In the genomic region with DNA sequence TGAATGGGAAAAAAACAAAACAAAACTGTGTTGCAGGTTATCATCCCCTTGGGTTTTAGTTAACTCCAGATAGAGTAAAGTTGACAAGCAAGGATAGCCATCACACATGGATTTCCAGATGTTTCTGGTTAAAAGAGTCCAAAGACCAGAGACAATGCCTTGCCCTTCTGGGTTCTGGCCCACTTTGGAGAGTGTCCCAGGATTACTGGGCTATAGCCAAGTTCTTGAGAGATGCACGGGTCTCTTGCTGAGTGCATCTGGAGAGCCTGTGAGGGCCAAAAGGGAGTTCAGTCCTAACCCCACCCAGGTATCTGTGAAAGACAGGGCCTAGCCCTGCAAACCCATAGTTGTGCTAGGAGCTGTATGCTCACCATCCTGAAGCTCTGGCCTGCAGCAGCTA, we compare ENCODE assay signal across 20 mouse cellular contexts.
DNase-seq lines count a peak whose midpoint lies in the region; ATAC-seq and TF ChIP-seq lines count a peak whose summit lies in the region.
"Had no signal": no experiment of that assay in that cellular context is flagged by ENCODE, and none has a peak within 500 bp of the region (broad histone marks: within the 10 kb centered on the region; RNA-seq: fewer than 3 reads in every experiment).

No protein-coding gene starts in this region.

- intact Hi-C loops in gastrocnemius, postnatal 14 days (cut with DNase I; ENCODE audit: low total_unique reads): no loop called here

- no peak for TF ChIP-seq CTCF in kidney, adult 2 months (conservative IDR thresholded peaks at IDR 0.05; ENCODE audit: insufficient read depth, insufficient read length, low read depth, low read length)

- ATAC-seq in stomach, embryonic 15.5 days (ENCODE audit: insufficient read depth, low FRiP score, low read depth): no peak
- no peak for ATAC-seq in inflammation-experienced regulatory T-cells, adult 6 months
- ATAC-seq: activated CD4-positive, CD25-positive, alpha-beta regulatory T cell, adult 4 months; forebrain, embryonic 14.5 days; intestine, embryonic 15.5 days had no signal

- no peak overlapping the region for H3K4me3 ChIP-seq in kidney, adult 2 months (ENCODE audit: insufficient read depth, low read depth, low read length)
- H3K4me3 ChIP-seq in stomach, embryonic 15.5 days (replicated peaks): no peak overlapping the region
- H3K4me3 ChIP-seq: hindbrain, embryonic 15.5 days; intestine, embryonic 15.5 days; kidney, embryonic 15.5 days had no signal

- H3K27ac ChIP-seq in kidney, adult 2 months (ENCODE audit: insufficient read depth, low read depth, low read length): no peak overlapping the region
- H3K27ac ChIP-seq in stomach, embryonic 15.5 days: peak overlapping the region; percentile 74
- H3K27ac ChIP-seq: hindbrain, embryonic 15.5 days; intestine, embryonic 15.5 days; kidney, embryonic 15.5 days had no signal

- peak; percentile 35 for DNase-seq in gastrocnemius, postnatal 25 days
- no peak for DNase-seq in gastrocnemius, postnatal 14 days
- DNase-seq in kidney, adult 2 months: peak; percentile 89
- no peak for DNase-seq in kidney, postnatal 25 days
- DNase-seq in adipocyte (ENCODE audit: low spot score): peak; percentile 89
- DNase-seq: cerebellum, postnatal 14 days; gastrocnemius, postnatal 36 days; left cerebral cortex, postnatal 4 days; lung, postnatal 4 days; right cerebral cortex, postnatal 25 days; spleen, adult 18-20 months; thymus, adult 2 months; thymus, postnatal 4 days had no signal

- H3K27me3 ChIP-seq in kidney, adult 2 months (replicated peaks; ENCODE audit: control insufficient read depth, insufficient read depth, low read length): no peaks in the 10 kb centered on the region
- H3K27me3 ChIP-seq in stomach, embryonic 15.5 days (replicated peaks): no peaks in the 10 kb centered on the region
- H3K27me3 ChIP-seq: hindbrain, embryonic 15.5 days; intestine, embryonic 15.5 days; kidney, embryonic 15.5 days had no signal

- H3K9me3 ChIP-seq in stomach, embryonic 15.5 days: no peaks in the 10 kb centered on the region
- H3K9me3 ChIP-seq: hindbrain, embryonic 15.5 days; intestine, embryonic 15.5 days; kidney, embryonic 15.5 days had no signal

- H3K4me2 ChIP-seq in stomach, embryonic 15.5 days: no peak overlapping the region
- H3K4me2 ChIP-seq: hindbrain, embryonic 15.5 days; intestine, embryonic 15.5 days; kidney, embryonic 15.5 days had no signal

- H3K36me3 ChIP-seq in kidney, adult 2 months (ENCODE audit: control insufficient read depth, insufficient read depth, low read length): no peaks in the 10 kb centered on the region
- H3K36me3 ChIP-seq in stomach, embryonic 15.5 days: no peaks in the 10 kb centered on the region
- H3K36me3 ChIP-seq: hindbrain, embryonic 15.5 days; intestine, embryonic 15.5 days; kidney, embryonic 15.5 days had no signal

- peaks cover 15% of the 10 kb centered on the region for H3K4me1 ChIP-seq in kidney, adult 2 months (ENCODE audit: control insufficient read depth, insufficient read depth, low read length)
- peaks cover 13% of the 10 kb centered on the region for H3K4me1 ChIP-seq in stomach, embryonic 15.5 days

- TF ChIP-seq POLR2A in kidney, adult 2 months (IDR thresholded peaks at IDR 0.05; ENCODE audit: low read depth, low read length): no peak

- no peak overlapping the region for H3K9ac ChIP-seq in stomach, embryonic 15.5 days
- H3K9ac ChIP-seq: hindbrain, embryonic 15.5 days; intestine, embryonic 15.5 days; kidney, embryonic 15.5 days had no signal

- WGBS in kidney, adult 2 months: 30% methylated on average over 1 of the region's 1 CpGs
- 35% methylated on average over 1 of the region's 1 CpGs for WGBS in stomach, embryonic 15.5 days

Comparison
In these comparisons a context has a peak if more than half of its experiments do, and no peak if none do; other contexts are left out.
1. DNase-seq: peak in gastrocnemius, postnatal 25 days (single experiment), kidney, adult 2 months (single experiment) and adipocyte (single experiment); none in gastrocnemius, postnatal 14 days (single experiment) and kidney, postnatal 25 days (0 of 2).